Mouse (Mus musculus): ENCODE data around the gene Phactr3. TPM values are rescaled to one million over a fixed set of nuclear protein-coding genes. Genes with fewer than 3 reads are reported as not detected.

Gene Phactr3
- 5.3 and 14.1 TPM in 2 replicates for polyA plus RNA-seq (2015; fragmentation: Nextera tagmentation; extraction: Ambion mirVana)

DNA sequence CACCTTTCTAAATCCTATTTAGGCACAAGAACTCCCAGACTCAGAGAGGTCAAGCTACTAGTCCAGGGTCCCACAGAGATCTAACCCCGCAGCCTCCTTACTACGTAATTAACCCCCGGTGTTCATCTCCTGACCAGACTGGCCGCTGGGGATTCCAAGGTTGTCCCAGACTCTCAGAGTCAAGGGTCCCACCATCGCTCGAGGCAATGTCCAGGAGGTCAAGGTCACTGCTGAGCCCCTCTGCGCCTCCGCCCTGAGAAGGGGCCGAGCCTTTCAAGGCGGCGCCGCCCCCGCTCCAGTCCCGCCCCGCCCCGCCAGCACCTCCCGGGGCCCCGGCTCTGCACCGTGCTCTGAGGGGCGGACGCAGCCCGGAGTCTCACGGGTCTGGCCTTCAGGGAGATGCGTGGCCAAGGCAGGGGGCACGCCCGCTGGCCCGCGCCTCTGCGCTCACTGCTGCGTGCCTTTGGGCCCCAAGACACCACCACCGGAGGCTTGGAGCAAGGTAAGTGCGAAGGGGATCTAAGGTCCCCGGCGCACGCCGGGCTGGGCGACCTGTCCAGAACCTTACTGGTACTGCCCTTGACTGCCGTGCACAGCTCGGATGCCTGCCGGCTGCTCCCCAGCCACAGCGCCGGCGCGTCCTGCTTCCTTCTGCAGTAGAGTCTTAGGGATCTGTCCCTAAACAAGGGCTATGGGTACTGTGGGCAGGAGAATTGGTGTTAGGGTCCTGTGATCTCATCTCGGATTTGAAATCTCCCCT, at the start of gene Phactr3:
Gene Phactr3, plus strand, starts transcription at position 175 of the 760 bp plus-strand sequence.

GRCm38 (mm10) chr2:178078166-178078717, 40.5 kb upstream of the Phactr3 start, which contains the start of gene Zfp931:
Zfp931 (minus strand) TSS chr2:178078476.

Other genes starting within 250 kb of the Phactr3 start
- gene Gm14327, start 221.9 kb upstream of the Phactr3 start, polyA plus RNA-seq (2015; fragmentation: Nextera tagmentation; extraction: Ambion mirVana), result 11.3 and 23.5 TPM in 2 replicates
- not detected in 2 replicates for gene Zfp972, start 193.4 kb upstream of the Phactr3 start, polyA plus RNA-seq (2015; fragmentation: Nextera tagmentation; extraction: Ambion mirVana)
- gene Gm14326, start 161.7 kb upstream of the Phactr3 start, polyA plus RNA-seq (2015; fragmentation: Nextera tagmentation; extraction: Ambion mirVana), result 27.8 and 48.6 TPM in 2 replicates
- gene Zfp971, start 95.7 kb upstream of the Phactr3 start, polyA plus RNA-seq (2015; fragmentation: Nextera tagmentation; extraction: Ambion mirVana), result 22.4 and 41.8 TPM in 2 replicates
- gene Zfp931, start 40.5 kb upstream of the Phactr3 start, polyA plus RNA-seq (2015; fragmentation: Nextera tagmentation; extraction: Ambion mirVana), result 22.9 and 49.6 TPM in 2 replicates